Mouse (Mus musculus) bone marrow, adult 2 months (tissue): Measurements from ENCODE around the gene Eloa.

Experiments
- CTCF ChIP-seq: fragments of 200-500 bp; IDR thresholded peaks from 2 replicates; pipeline ENCODE4 v1.5.1; 2011; ENCODE audit warnings: low read length, control low read depth; ENCODE audit not compliant: control insufficient read depth, insufficient read depth
- POLR2A ChIP-seq: fragments of 200-500 bp; IDR thresholded peaks from 2 replicates; pipeline ENCODE4 v1.6.1; 2011; ENCODE audit warnings: low read depth, mild to moderate bottlenecking, control low read depth, low read length, borderline replicate concordance; ENCODE audit not compliant: control insufficient read depth

- TF ChIP-seq CTCF, result peak; percentile 88
- no peak for TF ChIP-seq POLR2A
These were observed 49.7 kb upstream of the Eloa start for GRCm38 (mm10) chr4:136071178-136071714.
